ENCODE assay signal across 8 mouse cellular contexts in genomic region chr17:12168536-12168935, GRCm38 (mm10). TPM values are rescaled to one million over a fixed set of nuclear protein-coding genes. Genes with fewer than 3 reads are reported as not detected.
DNase-seq lines count a peak whose midpoint lies in the region; ATAC-seq lines count a peak whose summit lies in the region.

No protein-coding gene starts in this region.

- H3K4me3 ChIP-seq in limb, embryonic 10.5 days: no peak overlapping the region
- H3K4me3 ChIP-seq in neural tube, embryonic 15.5 days (replicated peaks): no peak overlapping the region

- H3K9ac ChIP-seq in neural tube, embryonic 15.5 days (replicated peaks): no peak overlapping the region

- peaks cover 5% of the 10 kb centered on the region; the same call in 1 of the 2 replicates for H3K36me3 ChIP-seq in limb, embryonic 10.5 days
- no peaks in the 10 kb centered on the region for H3K36me3 ChIP-seq in neural tube, embryonic 15.5 days

- no peaks in the 10 kb centered on the region for H3K27me3 ChIP-seq in limb, embryonic 10.5 days (ENCODE audit: low read depth, poor library complexity, severe bottlenecking)
- H3K27me3 ChIP-seq in neural tube, embryonic 15.5 days (replicated peaks): no peaks in the 10 kb centered on the region

- H3K27ac ChIP-seq in limb, embryonic 10.5 days: peak overlapping the region; percentile 53
- H3K27ac ChIP-seq in neural tube, embryonic 15.5 days (replicated peaks): peak overlapping the region; percentile 29; the same call in 1 of the 2 replicates

- H3K4me1 ChIP-seq in limb, embryonic 10.5 days: peaks cover 39% of the 10 kb centered on the region
- peaks cover 39% of the 10 kb centered on the region for H3K4me1 ChIP-seq in neural tube, embryonic 15.5 days

- WGBS in limb, embryonic 10.5 days: 80% methylated on average over 10 of the region's 10 CpGs
- WGBS in neural tube, embryonic 15.5 days: 45% methylated on average over 10 of the region's 10 CpGs

- DNase-seq in cerebellum, adult 11 months: peak; percentile 23
- DNase-seq in cerebellum, postnatal 10 days: peak; percentile 68 to 73
- peak; percentile 72 for DNase-seq in gonadal fat pad, adult 2 months (ENCODE audit: low read depth)
- DNase-seq in kidney, adult 9 months: peak; percentile 47
- DNase-seq in limb, embryonic 10.5 days (ENCODE audit: low spot score): no peak
- DNase-seq in embryo, embryonic 11 days: no peak

- no peak overlapping the region for H3K4me2 ChIP-seq in neural tube, embryonic 15.5 days

- no peaks in the 10 kb centered on the region for H3K9me3 ChIP-seq in limb, embryonic 10.5 days (replicated peaks)
- no peaks in the 10 kb centered on the region for H3K9me3 ChIP-seq in neural tube, embryonic 15.5 days (replicated peaks)

- no peak for ATAC-seq in cerebellum, adult (ENCODE audit: insufficient number of reproducible peaks, low FRiP score, low TSS enrichment)
- ATAC-seq in neural tube, embryonic 15.5 days (ENCODE audit: low FRiP score): peak; percentile 58; the same call in 1 of the 2 replicates

RNA-seq across cellular contexts. Expression of gene Agpat4, which starts 50.0 kb away (rescaled TPM):
- polyA plus RNA-seq in gonadal fat pad, adult 2 months (2012; rRNA removed): 6.4 and 9.4 TPM in 2 replicates
- polyA plus RNA-seq in limb, embryonic 10.5 days (2016; fragmentation: Nextera tagmentation; extraction: Ambion mirVana): 37.4 and 38.2 TPM in 2 replicates
- polyA plus RNA-seq in neural tube, embryonic 15.5 days (2015; fragmentation: Nextera tagmentation; extraction: Ambion mirVana): 55.5 and 55.8 TPM in 2 replicates

Comparison
In these comparisons a context has a peak if more than half of its experiments do, and no peak if none do; other contexts are left out.
1. DNase-seq: peak in cerebellum, adult 11 months (single experiment), cerebellum, postnatal 10 days (2 of 2), gonadal fat pad, adult 2 months (single experiment) and kidney, adult 9 months (single experiment); none in limb, embryonic 10.5 days (single experiment) and embryo, embryonic 11 days (single experiment).